Mouse (Mus musculus) cortical plate, adult 2 months (tissue): ENCODE data around the gene Gm28035.

Source experiments
- CTCF ChIP-seq: fragments of 200-500 bp; IDR thresholded peaks from 2 replicates; pipeline ENCODE4 v1.5.1; 2011; ENCODE audit warnings: mild to moderate bottlenecking, control low read depth, low read length; ENCODE audit not compliant: insufficient read depth; ENCODE audit errors: extremely low read depth
- POLR2A ChIP-seq: fragments of 200-500 bp; IDR thresholded peaks from 2 replicates; pipeline ENCODE4 v1.6.1; 2011; ENCODE audit warnings: mild to moderate bottlenecking, low read length, control low read depth; ENCODE audit not compliant: insufficient read depth; ENCODE audit errors: extremely low read depth

GRCm38 (mm10) chr2:30235593-30235992 is 4.8 kb upstream of the Gm28035 start:
- TF ChIP-seq CTCF (no peak), POLR2A (no peak)
